In the genomic region with DNA sequence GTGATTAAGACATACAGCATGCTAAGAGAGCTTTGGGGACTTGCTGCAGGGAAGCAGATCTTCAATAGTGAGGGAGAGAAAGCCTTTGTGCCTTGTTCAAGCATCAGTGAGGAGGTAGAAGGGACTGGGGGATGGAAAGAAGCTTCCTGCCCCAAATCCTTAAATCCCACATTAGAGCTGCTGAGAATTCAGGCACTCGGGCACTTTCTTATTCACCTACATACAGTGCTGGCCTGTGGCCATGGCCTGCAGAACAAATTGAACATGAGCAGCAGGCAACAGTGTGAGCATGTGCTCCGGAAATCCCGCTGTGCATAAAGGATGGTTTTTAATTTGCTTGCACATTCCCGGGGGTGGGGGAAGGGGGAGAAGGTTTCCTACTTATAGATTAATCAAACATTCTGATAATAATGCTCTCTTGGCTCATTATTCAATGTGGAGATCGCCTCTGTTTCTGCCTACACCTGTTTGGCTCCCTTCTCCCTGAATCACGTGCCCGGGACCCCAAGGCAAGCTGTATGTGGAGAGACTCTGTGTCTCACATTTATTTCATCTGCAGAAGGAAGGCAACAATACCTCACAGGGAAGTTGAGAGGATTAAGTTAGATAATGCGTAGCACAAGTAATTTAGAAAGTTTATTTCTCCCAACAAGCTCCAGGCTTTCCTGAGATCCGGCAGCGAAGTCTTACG, we compare ENCODE assay signal across 18 mouse cellular contexts.
DNase-seq lines count a peak whose midpoint lies in the region; ATAC-seq and TF ChIP-seq lines count a peak whose summit lies in the region.
"Had no signal": no experiment of that assay in that cellular context is flagged by ENCODE, and none has a peak within 500 bp of the region (broad histone marks: within the 10 kb centered on the region; RNA-seq: fewer than 3 reads in every experiment).

No protein-coding gene starts in this region.

- H3K79me2 ChIP-seq in heart, adult 2 months (replicated peaks; ENCODE audit: control insufficient read depth, insufficient read depth, low read length), result no peaks in the 10 kb centered on the region

- ATAC-seq in forebrain, embryonic 14.5 days, result no peak
- peak; percentile 78 for ATAC-seq in midbrain, embryonic 15.5 days (replicated peaks)
- ATAC-seq in erythroid progenitor cell, adult 5-6 weeks (replicated peaks; ENCODE audit: low FRiP score, poor library complexity, severe bottlenecking), result no peak

- peaks cover 11% of the 10 kb centered on the region for H3K4me1 ChIP-seq in heart, embryonic 10.5 days
- no peaks in the 10 kb centered on the region for H3K4me1 ChIP-seq in heart, adult 2 months (ENCODE audit: control insufficient read depth, insufficient read depth, low read length)
- peaks cover 4% of the 10 kb centered on the region for H3K4me1 ChIP-seq in forebrain, embryonic 14.5 days (ENCODE audit: control insufficient read depth, insufficient read depth, low read length)
- H3K4me1 ChIP-seq in midbrain, embryonic 15.5 days, result peaks cover 15% of the 10 kb centered on the region
- H3K4me1 ChIP-seq: megakaryocyte, embryonic 14.5 days had no signal

- 93% methylated on average over 11 of the region's 11 CpGs for WGBS in heart, embryonic 10.5 days
- whole genome bisulfite sequencing in heart, adult 2 months, result 88% methylated on average over 11 of the region's 11 CpGs
- WGBS in forebrain, embryonic 14.5 days, result 44% methylated on average over 11 of the region's 11 CpGs
- 45% methylated on average over 11 of the region's 11 CpGs for WGBS in midbrain, embryonic 15.5 days

- H3K9ac ChIP-seq in heart, adult 2 months (ENCODE audit: low read depth, low read length), result no peak overlapping the region
- no peak overlapping the region for H3K9ac ChIP-seq in forebrain, embryonic 14.5 days (ENCODE audit: low read length)
- H3K9ac ChIP-seq in midbrain, embryonic 15.5 days, result no peak overlapping the region
- H3K9ac ChIP-seq: limb, embryonic 15.5 days had no signal

- no peaks in the 10 kb centered on the region for H3K36me3 ChIP-seq in heart, embryonic 10.5 days
- no peaks in the 10 kb centered on the region for H3K36me3 ChIP-seq in heart, adult 2 months (ENCODE audit: control insufficient read depth, insufficient read depth, low read length)
- no peaks in the 10 kb centered on the region for H3K36me3 ChIP-seq in forebrain, embryonic 14.5 days (ENCODE audit: control insufficient read depth, insufficient read depth, low read length)
- no peaks in the 10 kb centered on the region for H3K36me3 ChIP-seq in midbrain, embryonic 15.5 days (replicated peaks)
- H3K36me3 ChIP-seq: limb, embryonic 15.5 days had no signal

- no peak overlapping the region for H3K27ac ChIP-seq in heart, embryonic 10.5 days
- H3K27ac ChIP-seq in heart, adult 2 months, result no peak overlapping the region
- H3K27ac ChIP-seq in forebrain, embryonic 14.5 days (ENCODE audit: low read depth, low read length), result no peak overlapping the region
- peak overlapping the region; percentile 39 for H3K27ac ChIP-seq in midbrain, embryonic 15.5 days
- H3K27ac ChIP-seq: gastrocnemius, adult 2 months; limb, embryonic 15.5 days had no signal

- TF ChIP-seq CTCF in heart, adult 2 months (IDR thresholded peaks at IDR 0.05), result no peak

- TF ChIP-seq POLR2A in heart, adult 2 months (IDR thresholded peaks at IDR 0.05; ENCODE audit: insufficient read depth, low read depth, low read length), result no peak

- no peak overlapping the region for H3K4me2 ChIP-seq in forebrain, embryonic 14.5 days (ENCODE audit: low read length)
- H3K4me2 ChIP-seq in midbrain, embryonic 15.5 days, result no peak overlapping the region
- H3K4me2 ChIP-seq: heart, embryonic 11.5 days; limb, embryonic 15.5 days had no signal

- no peak overlapping the region for H3K4me3 ChIP-seq in heart, embryonic 10.5 days
- no peak overlapping the region for H3K4me3 ChIP-seq in heart, adult 2 months
- no peak overlapping the region for H3K4me3 ChIP-seq in forebrain, embryonic 14.5 days (ENCODE audit: low read depth, low read length)
- H3K4me3 ChIP-seq in midbrain, embryonic 15.5 days, result no peak overlapping the region
- H3K4me3 ChIP-seq: gastrocnemius, adult 2 months; limb, embryonic 15.5 days; megakaryocyte, embryonic 14.5 days had no signal

- intact Hi-C loops in heart, adult 2 months (cut with DNase I), result no loop called here
- intact Hi-C loops in heart, postnatal 25 days (cut with DNase I), result no loop called here

- no peaks in the 10 kb centered on the region for H3K9me3 ChIP-seq in heart, embryonic 10.5 days
- H3K9me3 ChIP-seq in forebrain, embryonic 14.5 days (replicated peaks; ENCODE audit: control insufficient read depth, low read length), result no peaks in the 10 kb centered on the region
- no peaks in the 10 kb centered on the region for H3K9me3 ChIP-seq in midbrain, embryonic 15.5 days
- H3K9me3 ChIP-seq: limb, embryonic 15.5 days had no signal

- peak; percentile 61 for DNase-seq in heart, embryonic 10.5 days (ENCODE audit: low spot score)
- DNase-seq in heart, adult 2 months, result no peak
- peak; percentile 30 for DNase-seq in cerebellum, adult 11-12 months
- DNase-seq in forebrain, embryonic 14.5 days (ENCODE audit: low spot score), result peak; percentile 39
- DNase-seq in c-Kit-positive CD71-positive TER-119-positive erythroid progenitor cells, embryonic 14.5 days (ENCODE audit: low spot score), result no peak
- no peak for DNase-seq in heart, postnatal 25 days (ENCODE audit: low spot score)
- DNase-seq: adrenal gland, postnatal 36 days; B cell, adult 2 months; gastrocnemius, adult 2 months; kidney, postnatal 10 days; layer of hippocampus, postnatal 36 days; lung, adult 2 months; right cerebral cortex, adult 18-20 months had no signal

- TF ChIP-seq EP300 in heart, adult 2 months (IDR thresholded peaks at IDR 0.05; ENCODE audit: insufficient read depth, low read depth, low read length), result no peak

- no peaks in the 10 kb centered on the region for H3K27me3 ChIP-seq in heart, embryonic 10.5 days (ENCODE audit: insufficient read depth, poor library complexity, severe bottlenecking)
- H3K27me3 ChIP-seq in heart, adult 2 months (ENCODE audit: control insufficient read depth, insufficient read depth, low read length), result no peaks in the 10 kb centered on the region
- no peaks in the 10 kb centered on the region for H3K27me3 ChIP-seq in forebrain, embryonic 14.5 days (replicated peaks; ENCODE audit: control insufficient read depth, insufficient read depth, low read length)
- no peaks in the 10 kb centered on the region for H3K27me3 ChIP-seq in midbrain, embryonic 15.5 days (replicated peaks)
- H3K27me3 ChIP-seq: limb, embryonic 15.5 days had no signal

Comparison
In these comparisons a context has a peak if more than half of its experiments do, and no peak if none do; other contexts are left out.
1. DNase-seq: peak in heart, embryonic 10.5 days (single experiment), cerebellum, adult 11-12 months (single experiment) and forebrain, embryonic 14.5 days (single experiment); none in heart, adult 2 months (0 of 2), c-Kit-positive CD71-positive TER-119-positive erythroid progenitor cells, embryonic 14.5 days (single experiment) and heart, postnatal 25 days (single experiment).